Mouse (Mus musculus) yolk sac, embryonic 10.5 days (tissue): ENCODE data around the gene Fam234a.
A peak's percentile ranks its signal among the peaks of the same experiment; 100 is the strongest.
"Not testable (repeated sequence)": the region's sequence is repeated elsewhere in the genome, so short reads cannot be mapped to it uniquely, and the experiment has no call there.

Experiments used
- DNase-seq: peaks from one replicate; pipeline ENCODE4 v3.0.0-alpha.2; 2017; ENCODE audit warnings: low spot score

The Fam234a gene

GRCm38 (mm10) chr17:26232863-26233262 is 11.2 kb downstream of the Fam234a start:
- no peak for DNase-seq

- no peak for DNase-seq
These were observed 12.9 kb downstream of the Fam234a start for GRCm38 (mm10) chr17:26231156-26231555.

GRCm38 (mm10) chr17:26229776-26230175 is 14.3 kb downstream of the Fam234a start:
- no peak for DNase-seq

GRCm38 (mm10) chr17:26225150-26225549 is 18.9 kb downstream of the Fam234a start:
- no peak for DNase-seq

GRCm38 (mm10) chr17:26221508-26221907 is 22.5 kb downstream of the Fam234a start:
- DNase-seq, result peak; percentile 29

- DNase-seq, result no peak
These were observed 31.4 kb downstream of the Fam234a start for GRCm38 (mm10) chr17:26212681-26213080.

GRCm38 (mm10) chr17:26212241-26212640 is 31.8 kb downstream of the Fam234a start:
- no peak for DNase-seq

GRCm38 (mm10) chr17:26207686-26208085 is 36.4 kb downstream of the Fam234a start, which contains the start of gene Arhgdig:
Arhgdig (minus strand) TSS chr17:26207786.
- DNase-seq, result no peak

- DNase-seq, result no peak
These were observed 37.6 kb downstream of the Fam234a start for GRCm38 (mm10) chr17:26206392-26206791.

- no peak for DNase-seq
These were observed 39.3 kb downstream of the Fam234a start for GRCm38 (mm10) chr17:26204766-26205165.

- DNase-seq, result no peak
These were observed 40.7 kb downstream of the Fam234a start for GRCm38 (mm10) chr17:26203321-26203811.

GRCm38 (mm10) chr17:26202737-26203136 is 41.3 kb downstream of the Fam234a start, which contains the start of gene Rgs11:
Rgs11 (plus strand) TSS chr17:26202951.
- DNase-seq, result no peak

- DNase-seq, result no peak
These were observed 42.0 kb downstream of the Fam234a start for GRCm38 (mm10) chr17:26201998-26202397.

- DNase-seq, result peak; percentile 31
These were observed 43.0 kb downstream of the Fam234a start for GRCm38 (mm10) chr17:26200831-26201705.

GRCm38 (mm10) chr17:26198892-26199291 is 45.1 kb downstream of the Fam234a start, which contains the start of gene Pdia2:
Pdia2 (minus strand) TSS chr17:26199087.
- DNase-seq, result no peak

- DNase-seq, result no peak
These were observed 51.4 kb downstream of the Fam234a start for GRCm38 (mm10) chr17:26192481-26193190.

GRCm38 (mm10) chr17:26191486-26191885 is 52.6 kb downstream of the Fam234a start:
- not testable (repeated sequence) for DNase-seq

GRCm38 (mm10) chr17:26188091-26188805 is 55.8 kb downstream of the Fam234a start:
- no peak for DNase-seq

GRCm38 (mm10) chr17:26187592-26187991 is 56.5 kb downstream of the Fam234a start:
- DNase-seq, result no peak

- DNase-seq, result no peak
These were observed 62.9 kb downstream of the Fam234a start for GRCm38 (mm10) chr17:26181179-26181578.

GRCm38 (mm10) chr17:26178611-26179010 is 65.4 kb downstream of the Fam234a start:
- DNase-seq, result no peak

- not testable (repeated sequence) for DNase-seq
These were observed 68.8 kb downstream of the Fam234a start for GRCm38 (mm10) chr17:26175248-26175647.
